Mouse (Mus musculus): Measurements from ENCODE around the gene Btn2a2.

The Btn2a2 gene

DNA sequence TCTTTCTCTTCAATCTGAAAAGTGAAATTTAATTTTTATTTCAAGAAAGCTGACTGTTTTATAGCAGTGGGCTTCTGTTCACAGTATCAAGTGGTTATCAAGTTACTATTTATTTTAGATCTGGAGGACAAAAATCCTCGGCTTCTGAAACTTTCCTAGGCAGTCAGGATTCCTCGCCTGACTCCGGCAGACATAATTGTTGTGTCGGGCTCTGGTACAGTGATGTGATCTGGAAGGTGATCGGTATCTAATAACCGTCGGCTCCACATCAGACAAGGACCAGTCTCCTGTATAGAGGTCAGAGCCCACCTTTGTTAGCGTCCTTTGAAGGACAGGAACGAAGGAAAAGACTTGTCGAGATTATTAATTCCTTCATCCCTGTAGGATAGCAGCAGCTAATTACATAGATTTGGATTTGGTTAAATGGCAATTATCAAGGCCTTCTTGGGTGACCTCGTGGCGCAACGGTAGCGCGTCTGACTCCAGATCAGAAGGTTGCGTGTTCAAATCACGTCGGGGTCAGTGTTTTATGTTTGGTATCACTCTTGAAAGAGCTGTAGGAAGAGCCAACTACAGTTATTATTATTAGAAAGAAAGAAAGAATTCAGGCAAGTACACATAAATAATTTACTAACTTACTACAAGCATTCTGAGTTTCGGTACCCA lies 9.1 kb upstream of the Btn2a2 start:
- no peak for DNase-seq (ENCODE audit: low read depth, low spot score)

DNA sequence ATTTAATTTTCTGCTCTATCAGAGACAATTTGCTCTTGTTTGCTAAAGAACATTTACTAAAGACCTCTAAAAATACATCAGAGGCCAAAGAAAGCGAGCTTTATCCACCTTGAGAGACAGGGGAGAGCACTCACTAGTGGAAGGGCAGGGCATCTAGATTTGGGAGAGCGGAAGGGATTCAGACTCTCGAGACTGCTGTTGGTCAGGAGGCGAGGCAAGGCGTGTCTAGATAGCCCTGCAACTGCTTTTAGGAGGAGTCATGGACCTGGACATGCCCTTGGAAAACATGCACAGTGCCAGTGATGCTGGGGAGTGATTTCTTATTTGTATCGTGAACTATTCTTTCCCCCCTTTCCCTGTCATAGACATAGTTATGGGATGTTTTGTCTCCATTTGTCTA lies 6.9 kb upstream of the Btn2a2 start:
- no peak for DNase-seq (ENCODE audit: low read depth, low spot score)

GRCm38 (mm10) chr13:23491990-23492389 lies 3.3 kb upstream of the Btn2a2 start:
- DNase-seq (ENCODE audit: low read depth, low spot score), result no peak

DNA sequence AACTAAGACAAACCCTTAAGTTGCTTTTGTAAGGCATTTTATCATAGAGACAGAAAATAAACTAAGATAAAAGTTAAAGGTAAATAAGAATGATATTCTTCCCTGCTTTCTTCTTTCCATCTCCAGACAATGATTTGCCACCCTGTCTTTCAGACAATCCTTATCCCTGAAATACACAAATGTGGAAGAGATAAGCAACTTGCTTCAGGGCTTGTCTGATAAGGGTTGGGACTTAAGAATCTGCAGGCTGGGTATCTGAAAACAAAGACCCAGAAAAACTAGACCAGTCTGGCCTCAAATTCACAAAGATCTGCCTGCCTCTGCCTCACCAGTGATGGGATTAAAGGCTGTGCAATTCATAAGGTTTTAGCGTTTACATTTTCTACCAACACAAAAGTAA lies 2.6 kb upstream of the Btn2a2 start:
- no peak for DNase-seq (ENCODE audit: low read depth, low spot score)

GRCm38 (mm10) chr13:23490863-23491262 lies 2.2 kb upstream of the Btn2a2 start:
- no peak for DNase-seq (ENCODE audit: low read depth, low spot score)

- DNase-seq (ENCODE audit: low read depth, low spot score), result no peak
Measured at GRCm38 (mm10) chr13:23485271-23485670, 3.4 kb downstream of the Btn2a2 start.

GRCm38 (mm10) chr13:23483153-23483552 lies 5.5 kb downstream of the Btn2a2 start:
- DNase-seq (ENCODE audit: low read depth, low spot score), result no peak

DNA sequence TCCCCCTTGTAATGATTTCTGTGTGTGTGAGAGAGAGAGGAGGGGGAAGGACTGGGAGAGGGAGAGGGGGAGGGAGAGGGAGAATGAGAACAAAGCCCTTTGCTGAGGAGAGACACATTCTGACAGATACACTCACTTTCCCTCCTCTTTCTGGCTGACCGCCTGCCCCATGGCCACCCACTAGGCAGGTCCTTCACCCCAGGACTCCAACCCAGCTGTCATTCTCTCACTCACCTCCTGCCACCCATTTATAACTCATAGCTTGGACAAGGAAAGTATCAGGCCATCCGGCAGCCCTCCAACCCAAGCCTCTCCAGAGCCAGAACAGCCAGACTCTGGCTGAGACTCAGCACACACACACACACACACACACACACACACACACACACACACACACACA lies 13.0 kb downstream of the Btn2a2 start:
- no peak for DNase-seq (ENCODE audit: low read depth, low spot score)

DNA sequence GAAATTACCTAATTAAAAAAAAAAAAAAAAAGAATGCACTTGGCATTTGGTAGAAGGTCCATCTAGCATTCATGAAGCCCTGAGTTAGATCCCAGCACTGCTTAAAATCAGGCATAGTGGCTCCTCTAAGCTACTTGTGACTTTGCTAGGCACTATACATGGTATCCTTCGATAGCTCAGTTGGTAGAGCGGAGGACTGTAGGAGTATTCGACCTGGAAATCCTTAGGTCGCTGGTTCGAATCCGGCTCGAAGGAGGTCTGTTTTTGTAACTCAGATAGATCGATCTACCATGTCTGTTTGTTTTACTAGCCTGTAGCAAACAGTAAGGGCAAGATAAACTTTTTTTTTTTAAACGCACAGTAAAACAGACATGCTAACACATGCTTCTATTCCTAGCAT lies 21.7 kb downstream of the Btn2a2 start:
- peak; percentile 80 for DNase-seq (ENCODE audit: low read depth, low spot score)

DNA sequence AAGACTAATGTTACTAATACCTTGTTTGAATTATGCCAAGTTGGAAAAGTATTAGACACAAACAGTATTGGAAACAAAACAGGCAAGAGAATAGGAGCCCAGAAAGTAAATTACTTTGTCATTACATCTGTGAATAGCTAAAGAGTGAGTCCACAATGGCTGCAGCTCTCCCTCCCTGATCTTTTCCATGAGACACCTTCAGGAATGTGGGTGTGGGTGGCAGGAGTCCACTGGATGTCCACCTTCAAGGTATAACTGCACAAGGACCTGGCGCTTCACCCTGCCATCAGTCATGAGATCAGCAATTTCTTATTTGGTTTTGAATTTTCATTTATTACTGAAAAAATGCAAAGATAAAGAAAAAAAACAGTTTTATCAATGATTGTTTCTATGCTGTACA lies 22.4 kb downstream of the Btn2a2 start:
- DNase-seq (ENCODE audit: low read depth, low spot score), result no peak

GRCm38 (mm10) chr13:23465600-23466109 lies 23.0 kb downstream of the Btn2a2 start, which contains the start of gene Btn1a1:
Gene Btn1a1, minus strand, starts transcription at chr13:23465901.
- DNase-seq (ENCODE audit: low read depth, low spot score), result no peak

GRCm38 (mm10) chr13:23464841-23465366 lies 23.8 kb downstream of the Btn2a2 start:
- no peak for DNase-seq (ENCODE audit: low read depth, low spot score)

GRCm38 (mm10) chr13:23464224-23464637 lies 24.4 kb downstream of the Btn2a2 start:
- no peak for DNase-seq (ENCODE audit: low read depth, low spot score)

DNA sequence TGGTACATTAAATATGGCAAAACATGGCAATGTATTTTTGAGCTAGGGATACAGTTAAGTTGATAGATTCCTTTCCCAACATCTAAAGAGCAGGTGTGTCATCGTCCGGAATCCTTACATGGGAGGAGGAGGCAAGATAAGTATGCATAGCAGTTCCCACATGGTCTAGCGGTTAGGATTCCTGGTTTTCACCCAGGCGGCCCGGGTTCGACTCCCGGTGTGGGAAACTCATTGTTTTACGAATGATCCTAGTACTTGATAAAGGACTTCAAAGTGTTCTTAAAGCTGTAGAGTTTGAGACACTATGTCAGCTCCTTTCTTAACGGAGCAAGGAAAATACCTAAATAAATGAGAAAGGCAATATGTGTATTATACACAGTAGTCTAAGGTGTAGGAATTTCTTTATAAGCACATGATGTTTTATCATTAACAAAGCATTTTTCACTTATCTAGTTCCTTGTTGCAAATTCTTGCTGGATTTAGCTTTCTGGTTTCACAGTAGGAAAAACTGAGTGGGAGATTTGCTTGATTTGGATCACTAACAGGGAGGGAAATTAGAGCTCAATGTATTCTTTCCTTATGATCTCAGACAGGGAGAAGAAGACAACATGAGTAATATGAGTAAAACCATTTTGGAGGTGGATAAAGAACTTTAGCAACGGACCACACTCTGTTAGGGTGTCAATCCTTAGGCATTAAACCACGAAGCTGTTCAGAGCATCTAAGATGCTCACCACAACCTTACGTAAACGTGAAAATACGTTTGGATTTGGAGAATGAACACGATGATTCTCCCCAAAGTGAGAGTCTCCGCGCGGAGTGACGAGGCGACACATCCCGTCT lies 25.1 kb downstream of the Btn2a2 start:
- DNase-seq (ENCODE audit: low read depth, low spot score), result no peak

- no peak for DNase-seq (ENCODE audit: low read depth, low spot score)
Measured at GRCm38 (mm10) chr13:23462669-23463068, 26.0 kb downstream of the Btn2a2 start.

- no peak for DNase-seq (ENCODE audit: low read depth, low spot score)
Measured at GRCm38 (mm10) chr13:23462063-23462462, 26.6 kb downstream of the Btn2a2 start.

DNA sequence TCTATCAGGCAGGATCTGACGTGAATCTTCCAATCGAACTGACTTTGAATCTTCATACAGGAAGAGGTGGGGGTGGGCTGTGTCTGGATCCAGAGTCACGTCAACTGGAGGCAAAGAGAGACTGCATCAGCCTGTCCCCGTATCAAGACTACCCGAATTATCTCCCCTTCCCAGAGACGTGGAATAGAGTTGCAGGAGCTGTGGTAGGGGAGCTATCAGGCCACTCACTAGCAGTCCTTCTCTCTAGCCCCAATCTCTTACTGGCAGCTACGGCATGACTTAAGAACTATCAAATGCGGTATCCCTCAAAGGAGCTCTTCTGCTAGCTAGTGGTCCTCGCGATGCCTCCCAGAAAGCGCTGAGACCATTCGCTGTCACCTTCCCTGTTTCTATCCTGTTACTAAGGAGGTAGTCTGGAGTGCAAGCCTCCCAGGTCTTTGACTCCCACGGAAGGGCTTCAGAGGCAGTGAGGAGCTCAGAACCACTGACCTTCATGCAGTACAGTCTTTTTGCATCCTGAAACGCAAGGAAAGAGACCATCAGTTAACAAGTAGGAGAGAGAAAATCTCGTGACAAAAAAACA lies 29.3 kb downstream of the Btn2a2 start:
- DNase-seq (ENCODE audit: low read depth, low spot score), result no peak

- no peak for DNase-seq (ENCODE audit: low read depth, low spot score)
Measured at GRCm38 (mm10) chr13:23453926-23454325, 34.7 kb downstream of the Btn2a2 start.

GRCm38 (mm10) chr13:23453362-23453862 lies 35.2 kb downstream of the Btn2a2 start:
- DNase-seq (ENCODE audit: low read depth, low spot score), result no peak

GRCm38 (mm10) chr13:23450398-23450797 lies 38.3 kb downstream of the Btn2a2 start:
- no peak for DNase-seq (ENCODE audit: low read depth, low spot score)

DNA sequence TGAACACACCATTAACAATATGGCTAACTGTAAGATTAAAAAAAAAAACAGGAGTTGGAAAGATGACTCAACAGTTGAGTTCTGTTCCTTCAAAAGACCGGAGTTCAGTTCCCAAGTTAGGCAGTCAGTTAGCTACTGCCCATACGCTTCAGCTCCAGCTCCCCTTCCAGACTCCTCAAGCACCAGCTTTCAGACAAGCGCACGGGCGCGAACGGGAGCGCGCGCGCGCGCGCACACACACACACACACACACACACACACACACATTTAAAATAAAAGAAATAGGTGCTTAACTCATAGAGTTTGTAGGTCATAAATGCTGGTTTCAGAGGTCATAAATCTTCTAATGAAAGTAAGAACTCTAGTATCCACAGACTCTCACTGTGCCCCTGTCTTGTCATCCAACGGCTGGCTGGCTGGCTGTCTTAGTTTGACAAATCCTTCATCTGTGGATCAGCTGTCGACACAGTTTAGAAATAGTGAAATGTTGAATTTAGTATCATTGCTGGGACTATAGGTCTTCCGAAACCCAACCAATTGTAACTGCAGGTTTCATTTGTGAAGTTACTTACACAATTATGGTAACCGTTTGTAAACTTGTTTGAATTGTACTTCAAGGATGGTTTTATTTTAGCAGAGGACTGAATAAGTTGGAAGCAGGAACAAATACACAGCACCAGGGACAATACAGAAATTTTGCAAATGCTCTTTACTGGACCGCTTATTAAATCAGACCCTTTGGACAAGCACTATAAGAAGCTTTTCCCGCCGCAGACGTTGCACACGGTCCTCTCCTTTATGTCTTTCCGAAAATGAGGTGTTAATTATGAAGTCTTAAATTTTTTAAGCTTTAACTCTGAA lies 39.2 kb downstream of the Btn2a2 start:
- no peak for DNase-seq (ENCODE audit: low read depth, low spot score)
